8 mouse cellular contexts compared by ENCODE assay signal in the genomic region with DNA sequence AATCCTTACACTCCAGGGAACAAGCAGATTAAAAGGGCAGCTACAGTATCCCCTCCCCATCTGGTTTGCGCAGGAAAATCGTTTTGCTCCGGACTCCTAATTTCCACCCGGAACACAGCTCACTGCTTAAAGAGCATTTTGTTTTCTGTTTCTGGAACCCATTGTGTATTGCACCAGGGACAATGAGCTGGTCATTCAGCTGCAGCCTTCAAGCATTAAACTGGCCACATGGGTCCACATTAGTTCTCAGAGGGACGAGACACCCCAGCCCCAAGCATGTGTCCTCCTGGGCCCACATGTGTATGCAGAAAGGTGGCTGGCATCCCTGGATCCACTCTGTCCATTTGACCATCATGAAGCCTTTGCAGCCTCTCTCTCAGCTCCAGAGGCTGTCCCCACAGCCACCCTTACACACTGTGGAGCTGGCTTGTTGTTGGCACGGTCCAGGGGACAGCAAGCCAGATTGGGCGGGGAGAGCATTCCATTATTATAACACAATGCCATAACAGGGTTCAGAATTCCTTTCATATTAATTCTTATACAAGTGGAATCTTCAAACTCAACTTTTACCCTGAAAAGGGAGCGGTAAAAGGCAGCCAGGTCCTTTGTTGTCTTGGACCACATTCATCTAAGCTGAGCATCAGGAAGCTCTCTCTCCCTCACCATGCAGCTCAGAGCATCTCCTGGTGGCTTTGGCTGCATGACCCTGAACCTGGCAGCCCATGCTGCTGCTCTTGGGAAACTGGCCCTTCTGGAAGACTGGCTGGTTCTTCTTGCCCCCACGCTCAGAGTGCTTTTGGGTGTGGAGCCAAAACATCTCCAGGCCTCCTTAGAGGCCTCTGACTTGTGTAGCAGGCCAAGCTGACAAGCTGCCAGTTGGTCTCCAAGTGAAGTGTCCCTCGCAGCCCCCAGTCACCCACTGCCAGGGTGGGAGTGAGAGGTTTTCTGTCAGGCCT.
A peak's percentile ranks its signal among the peaks of the same experiment; 100 is the strongest.
DNase-seq lines count a peak whose midpoint lies in the region.

No protein-coding gene starts in this region.

- peak; percentile 38 for DNase-seq in adrenal gland, adult 2 months
- DNase-seq in adrenal gland, adult 18-20 months (ENCODE audit: low spot score in 2 of 2), result no peak
- peak; percentile 41 for DNase-seq in 3134 (ENCODE audit: extremely low read depth, insufficient read length, low spot score)
- DNase-seq in frontal cortex, postnatal 10 days (ENCODE audit: low spot score in 2 of 2), result peak; percentile 43 to 52
- DNase-seq in heart, postnatal 36 days, result peak; percentile 64
- peak; percentile 58 to 69 for DNase-seq in lung, postnatal 4 days
- DNase-seq in thymus, postnatal 4 days, result no peak
- no peak for DNase-seq in spleen, postnatal 14 days (ENCODE audit: low spot score in 2 of 2)

- intact Hi-C loops in heart, postnatal 36 days (cut with DNase I), result loop anchor here (5.0 kb wide), 5 partner anchors 189 to 374 kb away; partner anchors contain the start of gene Foxo1

Comparison
In these comparisons a context has a peak if more than half of its experiments do, and no peak if none do; other contexts are left out.
1. DNase-seq: peak in adrenal gland, adult 2 months (single experiment), 3134 (single experiment), frontal cortex, postnatal 10 days (2 of 2), heart, postnatal 36 days (2 of 2) and lung, postnatal 4 days (2 of 2); none in adrenal gland, adult 18-20 months (0 of 2), thymus, postnatal 4 days (single experiment) and spleen, postnatal 14 days (0 of 2).